In the genomic region with DNA sequence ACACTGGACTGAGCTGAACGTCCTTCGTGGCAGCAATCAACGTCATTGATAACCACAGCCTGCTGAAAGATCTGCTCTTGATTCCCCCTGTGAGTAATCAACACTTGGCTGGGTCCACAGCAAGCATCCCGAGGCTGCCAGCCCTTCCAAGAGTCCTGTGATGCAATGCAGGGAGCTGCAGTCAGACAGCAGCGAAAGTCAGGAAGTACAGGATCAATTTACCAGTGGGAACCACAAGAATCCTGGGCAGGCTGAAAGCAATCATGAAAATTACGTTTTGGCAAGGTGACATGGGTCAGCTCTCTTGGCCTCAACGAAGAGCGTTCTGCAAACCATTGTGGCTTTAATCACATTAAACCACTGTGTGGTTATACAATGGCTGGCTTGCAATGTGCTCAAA, we compare ENCODE assay signal across 12 mouse cellular contexts.
DNase-seq lines count a peak whose midpoint lies in the region; ATAC-seq and TF ChIP-seq lines count a peak whose summit lies in the region.
"Had no signal": no experiment of that assay in that cellular context is flagged by ENCODE, and none has a peak within 500 bp of the region (broad histone marks: within the 10 kb centered on the region; RNA-seq: fewer than 3 reads in every experiment).

No protein-coding gene starts in this region.

- H3K36me3 ChIP-seq in stomach, embryonic 16.5 days (ENCODE audit: control insufficient read depth, insufficient read depth, low read length): no peaks in the 10 kb centered on the region
- no peaks in the 10 kb centered on the region for H3K36me3 ChIP-seq in stomach, postnatal 0 days (ENCODE audit: control insufficient read depth, insufficient read depth, low read length)
- H3K36me3 ChIP-seq in embryonic facial prominence, embryonic 14.5 days (ENCODE audit: control insufficient read depth, insufficient read depth, low read length): no peaks in the 10 kb centered on the region
- H3K36me3 ChIP-seq in heart, embryonic 16.5 days (ENCODE audit: control insufficient read depth, insufficient read depth): no peaks in the 10 kb centered on the region

- no peaks in the 10 kb centered on the region for H3K27me3 ChIP-seq in stomach, embryonic 16.5 days (ENCODE audit: control insufficient read depth, insufficient read depth, low read length)
- no peaks in the 10 kb centered on the region for H3K27me3 ChIP-seq in stomach, postnatal 0 days (ENCODE audit: control insufficient read depth, insufficient read depth, low read length)
- H3K27me3 ChIP-seq in embryonic facial prominence, embryonic 14.5 days (replicated peaks; ENCODE audit: control insufficient read depth, insufficient read depth, low read length): no peaks in the 10 kb centered on the region
- H3K27me3 ChIP-seq in heart, embryonic 16.5 days (ENCODE audit: control insufficient read depth, insufficient read depth, low read length): no peaks in the 10 kb centered on the region
- H3K27me3 ChIP-seq: forebrain, embryonic 13.5 days had no signal

- no peak overlapping the region for H3K4me2 ChIP-seq in stomach, embryonic 16.5 days (ENCODE audit: low read depth, low read length)
- no peak overlapping the region for H3K4me2 ChIP-seq in stomach, postnatal 0 days (replicated peaks; ENCODE audit: low read depth)
- no peak overlapping the region for H3K4me2 ChIP-seq in embryonic facial prominence, embryonic 14.5 days (ENCODE audit: low read depth, low read length)
- no peak overlapping the region for H3K4me2 ChIP-seq in heart, embryonic 16.5 days (ENCODE audit: low read depth, low read length)
- H3K4me2 ChIP-seq: forebrain, embryonic 13.5 days had no signal

- no peak for TF ChIP-seq EP300 in stomach, postnatal 0 days (optimal IDR thresholded peaks at IDR 0.05)

- H3K9ac ChIP-seq in stomach, embryonic 16.5 days (ENCODE audit: low read length): no peak overlapping the region
- H3K9ac ChIP-seq in stomach, postnatal 0 days (ENCODE audit: low read length): no peak overlapping the region
- H3K9ac ChIP-seq in embryonic facial prominence, embryonic 14.5 days (ENCODE audit: low read depth, low read length): no peak overlapping the region
- H3K9ac ChIP-seq in heart, embryonic 16.5 days (ENCODE audit: low read length): no peak overlapping the region
- H3K9ac ChIP-seq: forebrain, embryonic 13.5 days had no signal

- no peak for TF ChIP-seq CTCF in stomach, postnatal 0 days (IDR thresholded peaks at IDR 0.05; ENCODE audit: low read depth)

- ATAC-seq in stomach, embryonic 16.5 days (ENCODE audit: insufficient read depth, low FRiP score): peak; percentile 33; the same call in 1 of the 2 replicates
- no peak for ATAC-seq in stomach, postnatal 0 days (ENCODE audit: low FRiP score, low TSS enrichment)
- ATAC-seq in embryonic facial prominence, embryonic 14.5 days (ENCODE audit: low read depth): peak; percentile 96
- ATAC-seq in heart, embryonic 16.5 days (replicated peaks; ENCODE audit: extremely low read depth, insufficient read depth, low FRiP score): peak; percentile 49
- no peak for ATAC-seq in cerebellum, adult (ENCODE audit: insufficient number of reproducible peaks, low FRiP score, low TSS enrichment)
- ATAC-seq: forebrain, embryonic 13.5 days; intestine, postnatal 0 days; midbrain, embryonic 16.5 days had no signal

- H3K27ac ChIP-seq in stomach, embryonic 16.5 days (ENCODE audit: low read length): no peak overlapping the region
- no peak overlapping the region for H3K27ac ChIP-seq in stomach, postnatal 0 days (replicated peaks)
- peak overlapping the region; percentile 70; the same call in 1 of the 2 replicates for H3K27ac ChIP-seq in embryonic facial prominence, embryonic 14.5 days (replicated peaks; ENCODE audit: low read depth, low read length)
- no peak overlapping the region for H3K27ac ChIP-seq in heart, embryonic 16.5 days (ENCODE audit: low read length)
- H3K27ac ChIP-seq: forebrain, embryonic 13.5 days had no signal

- H3K9me3 ChIP-seq in stomach, embryonic 16.5 days (replicated peaks; ENCODE audit: control insufficient read depth, low read length): no peaks in the 10 kb centered on the region
- no peaks in the 10 kb centered on the region for H3K9me3 ChIP-seq in stomach, postnatal 0 days (ENCODE audit: control insufficient read depth, low read length)
- no peaks in the 10 kb centered on the region for H3K9me3 ChIP-seq in embryonic facial prominence, embryonic 14.5 days (ENCODE audit: control insufficient read depth, low read length)
- no peaks in the 10 kb centered on the region for H3K9me3 ChIP-seq in heart, embryonic 16.5 days (replicated peaks; ENCODE audit: control insufficient read depth, low read length)
- H3K9me3 ChIP-seq: forebrain, embryonic 13.5 days had no signal

- no peak overlapping the region for H3K4me3 ChIP-seq in stomach, embryonic 16.5 days (replicated peaks; ENCODE audit: low read length)
- no peak overlapping the region for H3K4me3 ChIP-seq in stomach, postnatal 0 days (ENCODE audit: low read depth, low read length)
- H3K4me3 ChIP-seq in embryonic facial prominence, embryonic 14.5 days (ENCODE audit: low read depth, low read length): no peak overlapping the region
- H3K4me3 ChIP-seq in heart, embryonic 16.5 days (ENCODE audit: low read length): no peak overlapping the region
- H3K4me3 ChIP-seq: forebrain, embryonic 13.5 days had no signal

- H3K4me1 ChIP-seq in stomach, embryonic 16.5 days (ENCODE audit: control insufficient read depth, insufficient read depth, low read length): no peaks in the 10 kb centered on the region
- no peaks in the 10 kb centered on the region for H3K4me1 ChIP-seq in stomach, postnatal 0 days (replicated peaks; ENCODE audit: control insufficient read depth, insufficient read depth)
- H3K4me1 ChIP-seq in embryonic facial prominence, embryonic 14.5 days (ENCODE audit: control insufficient read depth, insufficient read depth, low read length): 0 out of 2 replicates have a peak, but pooled peaks cover 3% of the 10 kb centered on the region
- H3K4me1 ChIP-seq in heart, embryonic 16.5 days (ENCODE audit: control insufficient read depth, insufficient read depth, low read length): peaks cover 8% of the 10 kb centered on the region
- H3K4me1 ChIP-seq: forebrain, embryonic 13.5 days had no signal

- DNase-seq in stomach, postnatal 0 days (ENCODE audit: low spot score): no peak
- peak; percentile 94 for DNase-seq in embryonic facial prominence, embryonic 14.5 days (ENCODE audit: low spot score)
- peak; percentile 56 for DNase-seq in skeletal muscle tissue, adult 2 months (ENCODE audit: low read depth, low spot score)
- DNase-seq in left cerebral cortex, adult 9 months (ENCODE audit: low spot score in 2 of 2): no peak
- no peak for DNase-seq in frontal cortex, postnatal 25 days (ENCODE audit: low spot score in 2 of 2)
- DNase-seq: right cerebral cortex, postnatal 14 days had no signal

- 43% methylated on average over 8 of the region's 8 CpGs for WGBS in stomach, embryonic 16.5 days
- WGBS in stomach, postnatal 0 days: 40% methylated on average over 8 of the region's 8 CpGs
- WGBS in embryonic facial prominence, embryonic 14.5 days: 19% methylated on average over 8 of the region's 8 CpGs
- WGBS in heart, embryonic 16.5 days: 22% methylated on average over 8 of the region's 8 CpGs

Comparison
In these comparisons a context has a peak if more than half of its experiments do, and no peak if none do; other contexts are left out.
1. ATAC-seq: peak in stomach, embryonic 16.5 days (single experiment), embryonic facial prominence, embryonic 14.5 days (single experiment) and heart, embryonic 16.5 days (single experiment); none in stomach, postnatal 0 days (single experiment) and cerebellum, adult (single experiment).
2. DNase-seq: peak in embryonic facial prominence, embryonic 14.5 days (single experiment) and skeletal muscle tissue, adult 2 months (single experiment); none in stomach, postnatal 0 days (single experiment), left cerebral cortex, adult 9 months (0 of 2) and frontal cortex, postnatal 25 days (0 of 2).